Mouse (Mus musculus) layer of hippocampus, postnatal 14 days (tissue): ENCODE results near the gene Olfr111. TPM values are rescaled to one million over a fixed set of nuclear protein-coding genes. Genes with fewer than 3 reads are reported as not detected.
"Not testable (repeated sequence)": the region's sequence is repeated elsewhere in the genome, so short reads cannot be mapped to it uniquely, and the experiment has no call there.

Experiments used
- DNase-seq, 2 experiments: peaks; one replicate each; pipeline ENCODE4 v3.0.0; 2021 to 2022; ENCODE audit warnings: low spot score in 2 of 2, mixed read lengths in 1 of 2
- long read RNA-seq, 2 experiments: library from polyadenylated mRNA; stranded (forward); transcript quantifications; one replicate each; pipeline ENCODE4 v2.0.0; 2021
- total RNA-seq, 2 experiments: library from RNA; stranded (reverse); gene quantifications; 2 replicates each; pipeline ENCODE4 v1.2.3; 2021

Gene Olfr111
- not detected for total RNA-seq
- long read RNA-seq, experiment 1: 0 reads
- long read RNA-seq, experiment 2: 0 reads

DNA sequence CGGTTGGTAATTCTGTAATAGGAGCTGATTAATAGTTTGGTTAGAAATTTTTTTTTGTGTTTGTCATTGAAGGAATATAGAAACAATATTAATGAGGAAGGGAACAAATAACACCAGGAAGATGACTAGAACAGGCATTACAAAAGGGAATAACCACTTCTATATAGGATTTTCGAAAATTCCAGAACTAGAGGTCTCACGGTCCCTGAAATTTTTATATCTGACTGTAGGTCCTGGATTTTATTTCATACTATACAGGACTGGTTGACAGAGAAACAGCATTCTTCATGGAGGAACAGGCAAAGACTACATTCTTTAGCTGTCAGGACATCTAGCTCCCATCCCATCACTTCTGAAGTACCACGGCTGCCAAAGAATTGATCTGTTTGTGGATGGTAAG is at the start of gene Olfr111:
Olfr111 (plus strand) TSS at position 301 of the 400 bp plus-strand sequence.
- no peak for DNase-seq

DNA sequence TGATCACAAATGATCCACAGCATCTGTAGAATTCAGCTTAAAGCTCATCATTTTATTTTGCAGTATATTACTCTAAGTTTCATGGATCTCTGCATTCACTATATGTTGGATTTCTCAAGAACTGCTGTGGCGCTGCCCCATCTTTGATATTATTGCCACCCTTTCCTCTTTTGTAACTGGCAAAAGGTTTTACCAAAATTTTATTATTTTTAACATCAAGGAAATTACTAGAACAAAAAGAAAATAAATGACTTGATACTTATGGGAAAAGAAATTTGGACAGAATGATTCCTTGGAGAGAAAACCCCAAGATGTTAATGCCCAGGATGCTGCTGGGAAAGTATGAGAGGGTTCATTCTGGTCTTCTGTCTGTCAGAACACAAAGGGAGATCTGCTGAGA is 49.2 kb upstream of the Olfr111 start, which contains the start of gene Olfr109:
Olfr109 (plus strand) TSS at position 301 of the 400 bp plus-strand sequence.
- DNase-seq: no peak

DNA sequence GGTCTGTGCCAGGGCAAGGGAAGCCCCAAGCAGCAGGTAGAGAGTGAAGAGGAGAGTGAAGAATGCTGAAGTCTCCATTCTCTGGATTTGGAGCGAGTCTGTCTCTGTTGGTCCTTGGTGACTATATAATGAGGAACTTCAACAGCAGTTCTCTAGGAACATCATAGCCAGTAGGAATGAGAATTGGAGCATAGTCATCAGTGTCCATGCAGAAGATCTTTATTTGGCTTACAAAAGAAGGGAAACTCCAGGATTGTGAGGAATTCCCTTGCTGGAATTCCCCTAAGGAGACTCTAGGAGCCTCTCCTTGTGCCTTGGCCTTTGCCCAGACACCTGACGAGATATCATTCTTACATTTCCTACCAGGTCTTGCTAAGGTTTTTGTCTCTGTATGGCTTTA is 24.4 kb upstream of the Olfr111 start, which contains the start of gene H2-M2:
H2-M2 (minus strand) TSS at position 101 of the 400 bp plus-strand sequence.
- no peak for DNase-seq

DNA sequence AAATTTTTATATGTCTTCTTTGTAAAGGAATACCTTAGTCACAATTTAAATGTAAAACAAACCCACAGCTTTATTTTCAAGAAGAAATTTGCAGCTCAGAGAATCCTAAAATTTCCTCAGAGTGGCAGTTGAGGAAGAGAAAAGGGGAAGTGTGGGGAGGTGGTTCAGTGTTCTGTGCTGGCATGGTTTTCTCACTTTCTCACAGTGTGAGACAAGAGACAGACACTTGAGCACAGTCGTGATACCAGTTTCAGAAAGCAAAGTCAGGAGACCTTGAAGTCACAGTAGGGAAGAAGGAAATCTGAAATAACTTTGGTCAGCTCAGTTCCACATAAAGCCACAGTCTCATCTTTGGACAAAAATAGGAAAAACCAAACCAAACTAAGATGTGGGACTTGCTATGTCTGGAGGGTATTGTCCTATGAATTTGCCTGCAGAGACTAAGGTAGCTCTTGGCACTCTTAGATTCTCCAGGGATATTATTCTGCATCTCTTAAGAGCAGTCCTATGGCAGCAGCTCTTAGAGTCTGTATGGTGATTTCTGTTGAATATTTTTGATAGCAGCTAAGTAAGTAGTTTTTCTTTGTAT is 15.8 kb upstream of the Olfr111 start, which contains the start of gene Olfr110:
Olfr110 (plus strand) TSS at position 539 of the 589 bp plus-strand sequence.
- DNase-seq: peak in 1 of 2 experiments; percentile 10

DNA sequence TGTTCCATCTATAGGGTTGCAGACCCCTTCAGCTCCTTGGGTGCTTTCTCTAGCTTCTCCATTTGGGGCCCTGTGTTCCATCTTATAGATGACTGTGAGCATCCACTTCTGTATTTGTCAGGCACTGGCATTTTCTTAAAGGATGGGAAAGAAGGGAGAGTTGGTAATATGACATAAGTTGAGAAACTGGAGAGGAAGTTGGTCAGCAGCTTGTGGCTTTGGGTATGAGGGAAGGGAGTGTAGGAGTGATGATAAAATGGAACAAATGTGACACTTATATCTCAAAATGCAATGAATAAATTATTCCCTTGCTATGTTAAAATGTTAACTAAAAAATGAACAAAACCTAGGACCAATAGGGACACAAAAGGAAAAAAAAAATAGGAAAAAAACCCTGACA is 16.8 kb downstream of the Olfr111 start:
- not testable (repeated sequence) for DNase-seq

DNA sequence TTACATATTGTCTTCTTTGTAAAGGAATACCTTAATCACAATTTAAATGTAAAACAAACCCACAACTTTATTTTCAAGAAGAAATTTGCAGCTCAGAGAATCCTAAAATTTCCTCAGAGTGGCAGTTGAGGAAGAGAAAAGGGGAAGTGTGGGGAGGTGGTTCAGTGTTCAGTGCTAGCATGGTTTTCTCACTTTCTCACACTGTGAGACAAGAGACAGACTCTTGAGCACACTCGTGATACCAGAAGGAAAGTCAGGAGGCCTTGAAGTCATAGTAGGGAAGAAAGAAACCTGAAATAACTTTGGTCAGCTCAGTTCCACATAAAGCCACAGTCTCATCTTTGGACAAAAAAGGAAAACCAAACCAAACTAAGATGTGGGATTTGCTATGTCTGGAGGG is 17.6 kb downstream of the Olfr111 start:
- DNase-seq: not testable (repeated sequence)

DNA sequence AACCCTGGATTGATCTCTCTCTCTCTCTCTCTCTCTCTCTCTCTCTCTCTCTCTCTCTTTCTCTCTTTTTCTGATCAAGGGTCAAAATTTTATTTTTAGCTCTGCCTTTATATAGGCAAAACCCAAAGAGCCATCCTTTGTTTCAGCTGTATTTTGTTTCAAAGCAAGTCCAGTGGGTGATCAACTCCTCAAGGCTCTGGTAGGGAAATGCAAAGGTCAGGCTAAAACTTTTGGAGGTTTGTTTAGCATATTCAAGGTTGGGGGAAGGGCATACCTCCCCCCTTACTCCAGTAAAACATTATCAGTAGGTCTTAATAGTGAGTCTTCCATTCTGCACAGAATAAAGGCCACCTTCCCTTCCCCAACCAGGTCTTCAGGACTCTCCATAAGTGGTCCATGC is 27.3 kb downstream of the Olfr111 start:
- no peak for DNase-seq

DNA sequence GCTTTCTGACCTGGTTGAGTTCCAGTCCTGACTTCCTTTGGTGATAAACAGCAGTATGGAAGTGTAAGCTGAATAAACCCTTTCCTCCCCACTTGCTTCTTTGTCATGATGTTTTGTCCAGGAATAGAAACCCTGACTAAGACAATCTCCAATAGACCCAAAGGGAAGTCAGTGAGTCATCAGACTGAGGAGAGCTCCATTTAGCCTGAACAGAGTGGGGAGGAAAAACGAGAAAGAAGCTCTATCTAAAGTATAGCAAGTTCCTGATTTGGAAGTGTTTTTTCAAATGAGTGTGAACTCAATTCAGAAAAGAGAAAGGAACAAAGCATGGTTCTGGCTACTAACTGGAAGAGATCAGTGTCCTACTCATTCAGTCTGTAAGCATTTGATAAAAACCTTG is 30.6 kb downstream of the Olfr111 start:
- DNase-seq: not testable (repeated sequence)

DNA sequence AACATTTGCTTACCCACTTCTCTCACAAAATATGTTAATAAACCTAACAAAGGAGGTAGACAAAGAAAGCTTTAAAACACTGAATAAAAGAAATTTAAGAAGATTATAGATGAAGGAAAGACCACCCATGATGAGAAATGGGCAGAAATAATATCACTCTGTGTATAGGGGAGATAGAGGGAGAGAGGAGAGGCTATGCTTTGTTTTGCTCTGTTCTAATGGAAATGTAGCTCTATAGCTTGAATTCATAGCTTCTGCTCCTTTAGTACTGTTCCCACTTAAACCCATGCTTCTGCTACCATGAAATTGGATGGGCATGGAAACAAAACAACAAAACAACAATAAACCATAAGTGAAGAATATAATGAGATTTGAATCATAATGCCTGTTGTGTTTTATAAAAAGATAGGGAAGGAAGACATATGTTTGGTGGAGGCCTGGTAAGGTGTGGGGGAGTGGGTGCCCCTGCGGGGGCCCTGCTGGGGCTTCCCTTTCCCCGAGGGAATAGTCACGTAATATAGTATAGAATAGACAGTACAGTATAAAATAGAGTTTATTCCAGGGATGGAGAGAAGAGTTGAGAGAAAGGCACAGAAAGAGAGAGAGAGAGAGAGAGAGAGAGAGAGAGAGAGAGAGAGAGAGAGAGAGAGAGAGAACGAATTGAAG is 33.8 kb downstream of the Olfr111 start:
- DNase-seq: no peak

DNA sequence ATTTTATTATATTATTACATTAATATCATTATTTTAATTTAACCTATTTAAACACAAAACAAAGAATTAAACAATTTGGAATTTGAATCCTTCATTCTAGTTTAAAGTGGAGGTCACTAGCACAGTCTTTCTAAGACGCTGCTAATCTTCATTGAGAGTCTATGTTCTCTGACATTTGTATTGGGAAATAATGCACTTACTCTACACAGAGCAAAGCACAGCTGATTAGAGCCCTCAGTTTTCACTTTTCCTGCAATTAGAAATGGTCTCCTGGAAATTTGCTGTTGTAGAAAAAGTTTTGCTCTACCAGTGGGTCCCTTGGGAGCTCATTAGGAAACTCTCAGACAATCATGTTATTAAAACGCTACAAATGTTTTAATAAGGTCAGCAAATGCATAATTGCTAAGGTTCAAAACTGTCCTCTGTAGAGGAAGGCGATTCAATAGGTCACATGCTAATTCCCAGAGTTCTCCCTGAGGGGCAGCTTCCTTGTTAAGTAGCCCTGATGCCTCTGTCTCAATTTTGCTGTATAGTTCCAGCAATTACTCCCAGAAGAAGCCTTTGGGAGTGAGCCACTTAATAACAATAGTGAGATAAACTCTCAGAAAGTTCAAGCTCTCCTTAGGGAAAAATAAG is 36.1 kb downstream of the Olfr111 start:
- DNase-seq: no peak

DNA sequence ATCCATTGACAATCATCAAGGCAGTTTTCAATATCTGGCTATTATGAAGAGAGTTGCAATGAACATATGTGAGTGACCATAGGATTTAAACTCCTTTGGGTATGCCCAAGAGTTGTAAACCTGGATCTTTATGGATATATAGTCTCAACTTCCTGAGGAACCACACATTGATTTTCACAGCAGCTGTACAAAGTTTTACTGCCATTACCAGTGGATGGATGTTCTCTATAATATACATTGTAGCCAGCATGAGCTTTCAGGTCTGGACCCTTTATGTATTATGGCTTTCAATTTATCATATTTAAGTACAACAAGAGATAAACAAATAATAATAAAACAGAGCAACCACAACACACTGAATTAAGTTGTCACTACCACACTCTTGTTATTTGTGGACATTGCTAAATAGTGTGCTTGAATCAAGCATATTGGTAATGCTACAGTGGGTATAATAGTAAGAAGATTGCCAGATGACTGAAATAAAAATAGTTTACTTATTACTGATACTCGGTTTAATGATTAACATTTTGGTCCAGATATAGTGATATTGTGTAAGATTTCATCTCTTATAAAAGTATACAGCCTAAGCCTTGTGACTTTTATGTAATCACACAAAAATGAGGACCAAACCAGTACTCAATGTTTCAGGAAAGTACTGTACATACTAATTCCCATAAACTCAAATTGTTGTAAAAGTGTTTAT is 51.2 kb downstream of the Olfr111 start:
- DNase-seq: no peak

DNA sequence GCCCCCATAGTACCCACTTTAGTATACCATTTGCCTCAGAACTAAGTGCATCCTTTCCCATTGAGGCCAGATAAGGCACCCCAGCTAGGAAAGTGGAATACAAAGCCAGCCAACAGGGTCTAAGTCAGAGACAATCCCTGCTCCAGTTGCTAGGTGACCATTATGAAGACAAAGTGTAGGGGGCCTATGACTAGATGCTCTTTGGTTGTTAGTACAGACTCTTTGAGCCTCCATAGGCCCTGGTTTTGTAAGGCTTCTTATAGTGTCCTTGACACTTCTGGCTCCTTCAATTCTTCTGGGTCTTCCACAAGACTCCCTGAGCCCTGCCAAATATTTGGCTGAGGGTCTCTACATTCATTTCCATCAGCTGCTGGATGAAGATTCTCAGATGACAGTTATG is 61.5 kb downstream of the Olfr111 start, which contains the start of gene Olfr112:
Olfr112 (minus strand) TSS at position 101 of the 400 bp plus-strand sequence.
- no peak for DNase-seq

DNA sequence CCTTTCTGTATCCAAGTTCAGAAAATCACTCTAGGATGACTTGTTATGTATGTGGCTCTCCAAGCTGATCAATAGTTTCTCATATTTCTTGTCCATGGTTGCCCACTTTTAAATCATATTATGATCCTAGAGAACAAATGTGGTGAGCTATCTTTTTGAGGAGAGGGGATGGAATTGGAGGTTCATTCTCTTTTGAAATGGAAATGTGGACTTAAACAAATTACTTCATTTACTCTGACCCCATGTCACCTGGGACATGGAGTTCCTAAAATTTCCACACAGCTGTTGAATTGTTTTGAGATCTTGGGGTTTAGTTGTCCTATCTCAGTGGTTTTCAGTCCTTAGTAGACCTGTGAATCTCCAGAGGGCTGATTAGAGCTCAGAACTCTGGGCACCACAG is 69.7 kb downstream of the Olfr111 start, which contains the start of gene Olfr113:
Olfr113 (minus strand) TSS at position 101 of the 400 bp plus-strand sequence.
- no peak for DNase-seq

Other genes with a start within 250 kb of the Olfr111 start
- not detected for gene Olfr98, start 244.3 kb upstream of the Olfr111 start, total RNA-seq
- 1 to 10 TPM; 2.2 to 2.5 TPM for gene H2-M3, start 237.8 kb upstream of the Olfr111 start, total RNA-seq
- not detected for gene Olfr99, start 224.6 kb upstream of the Olfr111 start, total RNA-seq
- not detected for gene Olfr101, start 203.7 kb upstream of the Olfr111 start, total RNA-seq
- gene Olfr102, start 191.0 kb upstream of the Olfr111 start, total RNA-seq: not detected
- gene Olfr103, start 168.3 kb upstream of the Olfr111 start, total RNA-seq: not detected
- not detected for gene Olfr104-ps, start 148.4 kb upstream of the Olfr111 start, total RNA-seq
- gene Olfr105-ps, start 129.0 kb upstream of the Olfr111 start, total RNA-seq: not detected
- gene Olfr106-ps, start 117.6 kb upstream of the Olfr111 start, total RNA-seq: not detected
- gene Olfr107, start 108.8 kb upstream of the Olfr111 start, total RNA-seq: under 1 TPM in 1 of 2 experiments, not detected in 1; 0.10 TPM
- not detected for gene Olfr108, start 62.5 kb upstream of the Olfr111 start, total RNA-seq
- not detected for gene Olfr109, start 49.1 kb upstream of the Olfr111 start, total RNA-seq
- not detected for gene H2-M2, start 24.5 kb upstream of the Olfr111 start, total RNA-seq
- not detected for gene Olfr110, start 15.6 kb upstream of the Olfr111 start, total RNA-seq
- gene Olfr112, start 61.4 kb downstream of the Olfr111 start, total RNA-seq: not detected
- gene Olfr113, start 69.6 kb downstream of the Olfr111 start, total RNA-seq: not detected
- gene Olfr114, start 84.7 kb downstream of the Olfr111 start, total RNA-seq: not detected
- not detected for gene Olfr115, start 119.1 kb downstream of the Olfr111 start, total RNA-seq
- not detected for gene Olfr116, start 119.2 kb downstream of the Olfr111 start, total RNA-seq
- not detected for gene Olfr117, start 155.8 kb downstream of the Olfr111 start, total RNA-seq
- not detected for gene Olfr118, start 159.0 kb downstream of the Olfr111 start, total RNA-seq
- not detected for gene Olfr119, start 188.5 kb downstream of the Olfr111 start, total RNA-seq
- not detected for gene Olfr120, start 213.8 kb downstream of the Olfr111 start, total RNA-seq
- gene Olfr121, start 240.8 kb downstream of the Olfr111 start, total RNA-seq: not detected